Mouse (Mus musculus) brain, embryonic 14.5 days (tissue): ENCODE results near the gene Hps3.

Source experiments
- CTCF ChIP-seq: fragments of 200-500 bp; IDR thresholded peaks from 2 replicates; pipeline ENCODE4 v1.5.1; 2012; ENCODE audit warnings: inconsistent platforms, mild to moderate bottlenecking, moderate library complexity, borderline replicate concordance; ENCODE audit not compliant: insufficient read depth, insufficient read length; ENCODE audit errors: extremely low read depth
- POLR2A ChIP-seq: fragments of 200-500 bp; IDR thresholded peaks from 2 replicates; pipeline ENCODE4 v1.6.1; 2012; ENCODE audit warnings: mild to moderate bottlenecking, inconsistent platforms, borderline replicate concordance; ENCODE audit not compliant: poor library complexity, insufficient read depth, insufficient read length, severe bottlenecking; ENCODE audit errors: extremely low read depth

GRCm38 (mm10) chr3:20002786-20003185 lies 32.3 kb downstream of the Hps3 start:
- peak; percentile 9; the same call in 1 of the 2 replicates for TF ChIP-seq CTCF
- no peak for TF ChIP-seq POLR2A
